Mouse (Mus musculus): Measurements from ENCODE around the gene Pomt2. TPM values are rescaled to one million over a fixed set of nuclear protein-coding genes. Genes with fewer than 3 reads are reported as not detected.

Pomt2 gene
- total RNA-seq, 2 experiments from 2014 or later, result 3.1 to 3.6 TPM

Other genes starting within 250 kb of the Pomt2 start
- gene Cipc, start 200.9 kb downstream of the Pomt2 start, total RNA-seq (2015), result 12.0 and 12.9 TPM in 2 replicates
- gene Cipc, start 200.9 kb downstream of the Pomt2 start, total RNA-seq (2017), result 8.9 and 11.0 TPM in 2 replicates
- not detected in 2 replicates for gene Zdhhc22, start 157.5 kb downstream of the Pomt2 start, total RNA-seq (2015)
- gene Zdhhc22, start 157.5 kb downstream of the Pomt2 start, total RNA-seq (2017), result not detected in 2 replicates
- gene Tmem63c, start 126.6 kb downstream of the Pomt2 start, total RNA-seq (2015), result not detected in 2 replicates
- gene Tmem63c, start 126.6 kb downstream of the Pomt2 start, total RNA-seq (2017), result not detected in 2 replicates
- gene Ngb, start 45.4 kb downstream of the Pomt2 start, total RNA-seq (2015), result not detected in 2 replicates
- not detected in 2 replicates for gene Ngb, start 45.4 kb downstream of the Pomt2 start, total RNA-seq (2017)
- gene Gstz1, start 803 bp downstream of the Pomt2 start, total RNA-seq (2015), result 9.7 and 10.6 TPM in 2 replicates
- 8.5 and 11.6 TPM in 2 replicates for gene Gstz1, start 803 bp downstream of the Pomt2 start, total RNA-seq (2017)
- gene Samd15, start 51.8 kb upstream of the Pomt2 start, total RNA-seq (2015), result 0.18 and 0.22 TPM in 2 replicates
- 0.11 and 1.2 TPM in 2 replicates for gene Samd15, start 51.8 kb upstream of the Pomt2 start, total RNA-seq (2017)
- gene Tmed8, start 52.5 kb upstream of the Pomt2 start, total RNA-seq (2015), result 7.1 and 7.9 TPM in 2 replicates
- 8.7 and 10.8 TPM in 2 replicates for gene Tmed8, start 52.5 kb upstream of the Pomt2 start, total RNA-seq (2017)
- gene Noxred1, start 90.8 kb upstream of the Pomt2 start, total RNA-seq (2015), result 0.87 and 1.9 TPM in 2 replicates
- 0.45 and 0.81 TPM in 2 replicates for gene Noxred1, start 90.8 kb upstream of the Pomt2 start, total RNA-seq (2017)
- 29.3 and 38.2 TPM in 2 replicates for gene Vipas39, start 118.3 kb upstream of the Pomt2 start, total RNA-seq (2015)
- gene Vipas39, start 118.3 kb upstream of the Pomt2 start, total RNA-seq (2017), result 26.4 and 30.9 TPM in 2 replicates
- gene Ahsa1, start 118.5 kb upstream of the Pomt2 start, total RNA-seq (2015), result 45.5 and 61.6 TPM in 2 replicates
- 166 and 169 TPM in 2 replicates for gene Ahsa1, start 118.5 kb upstream of the Pomt2 start, total RNA-seq (2017)
- not detected in 2 replicates for gene Ism2, start 151.7 kb upstream of the Pomt2 start, total RNA-seq (2015)
- not detected in 2 replicates for gene Ism2, start 151.7 kb upstream of the Pomt2 start, total RNA-seq (2017)
- gene Sptlc2, start 240.4 kb upstream of the Pomt2 start, total RNA-seq (2015), result 210 and 245 TPM in 2 replicates
- 168 and 181 TPM in 2 replicates for gene Sptlc2, start 240.4 kb upstream of the Pomt2 start, total RNA-seq (2017)